Mouse (Mus musculus) T-helper 1 cell (primary cell): ENCODE results near the gene N4bp1.

Source experiments
- in situ Hi-C: fragments of 300-600 bp; cut with MboI, MseI; formaldehyde crosslinking; loops from one replicate; pipeline ENCODE4 v1.15.1; 2025; ENCODE audit warnings: high pct_unique_total_duplicates

The N4bp1 gene

GRCm38 (mm10) chr8:86862837-86863236 lies 22.2 kb downstream of the N4bp1 start:
- in situ Hi-C loops, result no loop called here

- in situ Hi-C loops, result no loop called here
These were observed 22.8 kb downstream of the N4bp1 start for GRCm38 (mm10) chr8:86862155-86862816.

GRCm38 (mm10) chr8:86861516-86861915 lies 23.5 kb downstream of the N4bp1 start:
- in situ Hi-C loops, result no loop called here

- in situ Hi-C loops, result no loop called here
These were observed 28.8 kb downstream of the N4bp1 start for GRCm38 (mm10) chr8:86856248-86856647.

- in situ Hi-C loops, result no loop called here
These were observed 30.4 kb downstream of the N4bp1 start for GRCm38 (mm10) chr8:86854686-86855085.

GRCm38 (mm10) chr8:86853989-86854373 lies 31.1 kb downstream of the N4bp1 start:
- in situ Hi-C loops, result no loop called here

GRCm38 (mm10) chr8:86853266-86853988 lies 31.6 kb downstream of the N4bp1 start:
- in situ Hi-C loops, result no loop called here

GRCm38 (mm10) chr8:86852491-86852890 lies 32.6 kb downstream of the N4bp1 start:
- in situ Hi-C loops, result no loop called here

- in situ Hi-C loops, result no loop called here
These were observed 36.2 kb downstream of the N4bp1 start for GRCm38 (mm10) chr8:86848876-86849275.

GRCm38 (mm10) chr8:86848401-86848800 lies 36.7 kb downstream of the N4bp1 start:
- in situ Hi-C loops, result no loop called here

GRCm38 (mm10) chr8:86847091-86847490 lies 38.0 kb downstream of the N4bp1 start:
- in situ Hi-C loops, result no loop called here

- in situ Hi-C loops, result no loop called here
These were observed 39.2 kb downstream of the N4bp1 start for GRCm38 (mm10) chr8:86845875-86846274.

GRCm38 (mm10) chr8:86844856-86845255 lies 40.2 kb downstream of the N4bp1 start:
- in situ Hi-C loops, result no loop called here

GRCm38 (mm10) chr8:86843896-86844295 lies 41.2 kb downstream of the N4bp1 start:
- in situ Hi-C loops, result no loop called here

- in situ Hi-C loops, result no loop called here
These were observed 43.3 kb downstream of the N4bp1 start for GRCm38 (mm10) chr8:86841556-86842309.

GRCm38 (mm10) chr8:86840120-86840693 lies 44.9 kb downstream of the N4bp1 start:
- in situ Hi-C loops, result no loop called here

- in situ Hi-C loops, result no loop called here
These were observed 46.2 kb downstream of the N4bp1 start for GRCm38 (mm10) chr8:86838707-86839438.

- in situ Hi-C loops, result no loop called here
These were observed 47.8 kb downstream of the N4bp1 start for GRCm38 (mm10) chr8:86837234-86837633.

- in situ Hi-C loops, result no loop called here
These were observed 49.2 kb downstream of the N4bp1 start for GRCm38 (mm10) chr8:86835881-86836280.

- in situ Hi-C loops, result no loop called here
These were observed 50.4 kb downstream of the N4bp1 start for GRCm38 (mm10) chr8:86834496-86835260.

GRCm38 (mm10) chr8:86833937-86834336 lies 51.1 kb downstream of the N4bp1 start:
- in situ Hi-C loops, result no loop called here
